Mouse (Mus musculus): ENCODE measurements around the gene Olfr484.
"Not testable (repeated sequence)": the region's sequence is repeated elsewhere in the genome, so short reads cannot be mapped to it uniquely, and the experiment has no call there.

Gene Olfr484

DNA sequence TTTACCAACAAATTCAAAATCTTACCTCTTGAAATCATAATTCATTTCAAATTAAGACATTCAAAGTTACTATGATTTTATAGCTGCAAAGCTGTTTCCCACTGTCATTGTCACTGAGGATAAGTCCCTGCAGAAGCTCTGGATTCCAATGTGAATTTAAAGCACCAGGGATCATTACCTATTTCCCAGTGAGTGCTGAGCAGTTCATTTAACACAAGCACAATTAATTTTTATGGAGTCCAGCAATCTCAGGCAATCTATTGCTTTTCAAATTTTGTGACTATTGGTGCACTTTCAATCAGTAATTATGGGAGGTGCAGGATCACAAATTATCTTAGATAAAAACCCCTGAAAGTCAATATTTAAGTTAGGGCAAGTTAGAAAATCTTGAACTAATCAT is at the start of gene Olfr484:
Gene Olfr484 (minus strand): TSS at position 101 of the 400 bp plus-strand sequence.
- no peak for DNase-seq

DNA sequence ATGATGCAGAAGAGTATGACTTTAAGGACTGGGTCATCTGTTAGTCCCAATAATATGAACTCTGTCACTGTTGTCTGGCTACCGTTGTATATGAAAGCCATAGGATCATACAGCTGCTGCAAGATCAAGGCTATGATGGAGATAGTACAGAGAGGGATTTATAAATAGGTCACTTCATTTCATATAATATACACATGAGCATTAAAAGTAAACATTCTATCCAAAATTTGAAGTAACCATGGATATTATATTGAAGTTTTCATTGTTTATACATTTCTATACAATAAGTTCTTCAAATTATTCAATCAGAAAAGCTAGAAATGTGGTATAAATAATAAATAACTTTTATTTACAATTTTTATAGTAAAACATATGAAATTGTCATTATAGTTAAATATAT is 45.4 kb upstream of the Olfr484 start, which contains the start of gene Olfr486:
Gene Olfr486 (minus strand): TSS at position 101 of the 400 bp plus-strand sequence.
- DNase-seq: not testable (repeated sequence)

DNA sequence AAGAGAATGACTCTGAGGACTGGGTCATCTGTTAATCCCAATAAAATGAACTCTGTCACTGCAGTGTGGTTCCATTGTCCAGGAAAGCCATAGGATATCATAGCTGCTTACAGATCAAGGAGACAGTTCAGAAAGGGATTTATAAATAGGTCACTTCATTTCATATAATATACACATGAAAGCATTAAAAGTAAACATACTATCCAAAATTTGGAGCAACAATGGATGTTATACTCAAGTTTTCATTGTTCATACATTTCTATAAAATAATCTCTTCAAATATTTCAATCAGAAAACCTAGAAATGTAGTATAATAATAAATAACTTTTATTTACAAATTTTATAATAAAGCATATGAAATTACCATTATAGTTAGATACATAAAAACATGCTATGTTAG is 32.5 kb upstream of the Olfr484 start, which contains the start of gene Olfr485:
Gene Olfr485 (minus strand): TSS at position 101 of the 400 bp plus-strand sequence.
- DNase-seq: no peak

DNA sequence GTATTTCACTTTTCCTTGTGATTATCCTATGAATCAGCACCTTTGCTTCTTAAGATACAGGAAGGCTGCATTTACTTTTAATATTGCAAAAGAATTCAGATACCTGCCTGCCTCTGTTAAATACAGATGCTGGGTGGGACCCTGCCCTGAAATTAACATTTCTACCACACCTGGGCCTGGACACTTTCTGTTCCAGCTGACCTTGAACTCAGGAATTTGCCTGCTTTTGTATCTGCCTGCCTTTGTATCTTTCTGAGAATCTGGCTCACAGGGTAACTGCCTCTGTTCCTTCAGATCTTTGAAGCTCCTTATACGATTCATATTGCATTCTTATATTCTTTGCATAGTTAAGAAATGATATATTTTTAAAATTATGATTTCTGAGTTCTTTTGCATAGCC is 5.8 kb downstream of the Olfr484 start:
- no peak for DNase-seq

DNA sequence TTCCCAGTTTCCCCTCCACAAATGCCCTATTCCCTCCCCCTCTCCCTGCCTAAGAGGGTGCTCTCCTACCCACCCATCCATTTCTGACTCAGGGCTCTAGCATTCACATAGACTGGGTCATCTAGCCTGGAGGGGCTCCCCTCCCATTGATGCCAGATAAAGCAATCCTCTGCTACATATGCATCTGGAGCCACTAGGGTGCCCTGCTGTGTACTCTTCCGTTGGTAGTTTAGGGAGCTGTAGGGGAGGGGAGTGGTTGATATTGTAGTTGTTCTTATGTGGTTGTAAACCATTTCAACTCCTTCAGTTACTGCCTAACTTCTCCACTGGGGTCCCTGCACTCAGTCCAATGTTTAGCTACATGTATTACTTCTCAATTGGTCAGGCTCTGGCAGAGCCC is 6.6 kb downstream of the Olfr484 start:
- no peak for DNase-seq

DNA sequence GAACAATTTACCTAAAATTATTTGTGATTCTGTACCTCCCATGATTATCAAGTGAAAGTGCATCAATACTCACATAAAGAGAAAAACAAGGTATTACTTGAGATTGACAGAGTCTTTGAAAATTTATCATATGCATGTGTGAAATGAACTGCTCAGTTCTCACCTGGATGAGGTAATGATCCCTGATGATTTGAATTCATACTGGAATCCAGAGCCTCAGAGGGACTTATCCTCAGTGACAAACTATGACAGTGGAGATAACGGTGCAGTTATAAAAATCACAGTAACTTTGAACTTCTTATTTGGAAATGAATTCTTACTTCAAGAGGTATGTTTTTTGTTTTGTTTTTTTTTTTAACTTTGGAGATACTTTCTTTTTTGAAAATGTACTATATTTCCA is 26.7 kb downstream of the Olfr484 start, which contains the start of gene Olfr483:
Gene Olfr483 (plus strand): TSS at position 301 of the 400 bp plus-strand sequence.
- DNase-seq: no peak

DNA sequence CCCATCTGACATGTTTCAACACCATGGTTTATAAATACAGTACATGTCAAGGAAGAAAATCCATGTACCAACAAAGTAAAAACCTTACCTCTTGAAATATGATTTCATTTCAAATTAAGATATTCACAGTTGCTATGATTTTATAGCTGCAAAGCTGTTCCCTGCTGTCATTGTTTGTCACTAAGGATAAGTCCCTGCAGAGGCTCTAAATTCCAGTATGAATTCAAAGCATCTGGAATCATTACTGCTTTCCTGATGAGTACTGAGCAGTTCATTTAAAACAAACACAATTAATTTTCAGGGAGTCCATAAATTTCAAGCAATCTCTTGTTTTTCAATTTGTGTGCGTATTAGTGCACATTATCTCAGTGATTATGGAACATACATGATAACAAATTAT is 29.8 kb downstream of the Olfr484 start, which contains the start of gene Olfr482:
Gene Olfr482 (minus strand): TSS at position 101 of the 400 bp plus-strand sequence.
- DNase-seq: no peak

DNA sequence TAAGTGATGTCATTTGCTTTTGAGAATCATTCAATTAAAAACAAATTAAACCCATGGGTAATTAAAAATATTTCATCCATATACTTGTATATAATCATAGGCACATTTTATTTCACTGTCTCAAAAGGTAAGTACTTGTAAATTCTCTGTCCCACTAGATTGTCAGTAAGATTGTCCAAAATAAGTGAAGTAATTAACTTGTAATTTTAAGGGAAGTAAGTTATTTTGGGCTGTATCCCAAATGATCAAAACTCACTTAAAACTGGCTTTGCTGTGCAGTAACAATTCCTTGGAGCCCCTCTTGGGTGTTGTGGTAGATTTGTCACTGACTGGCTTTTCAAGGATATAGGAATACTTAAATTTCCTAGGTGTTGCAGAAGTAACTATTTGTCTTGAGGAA is 47.7 kb downstream of the Olfr484 start, which contains the start of gene Olfr481:
Gene Olfr481 (plus strand): TSS at position 301 of the 400 bp plus-strand sequence.
- no peak for DNase-seq
